Mouse (Mus musculus) cortical plate, adult 2 months (tissue): Measurements from ENCODE around the gene Timm23.

Experiments used
- CTCF ChIP-seq: fragments of 200-500 bp; IDR thresholded peaks from 2 replicates; pipeline ENCODE4 v1.5.1; 2011; ENCODE audit warnings: mild to moderate bottlenecking, control low read depth, low read length; ENCODE audit not compliant: insufficient read depth; ENCODE audit errors: extremely low read depth
- POLR2A ChIP-seq: fragments of 200-500 bp; IDR thresholded peaks from 2 replicates; pipeline ENCODE4 v1.6.1; 2011; ENCODE audit warnings: mild to moderate bottlenecking, low read length, control low read depth; ENCODE audit not compliant: insufficient read depth; ENCODE audit errors: extremely low read depth

GRCm38 (mm10) chr14:32228996-32229395, 27.3 kb upstream of the Timm23 start:
- TF ChIP-seq CTCF (no peak), POLR2A (no peak)
